Comparison of ENCODE assay signal across 30 mouse cellular contexts in genomic region chr2:126492713-126493112, GRCm38 (mm10). TPM values are rescaled to one million over a fixed set of nuclear protein-coding genes. Genes with fewer than 3 reads are reported as not detected.
DNase-seq lines count a peak whose midpoint lies in the region; ATAC-seq and TF ChIP-seq lines count a peak whose summit lies in the region.
"Had no signal": no experiment of that assay in that cellular context is flagged by ENCODE, and none has a peak within 500 bp of the region (broad histone marks: within the 10 kb centered on the region; RNA-seq: fewer than 3 reads in every experiment).

No protein-coding gene starts in this region.

- H3K4me2 ChIP-seq in forebrain, embryonic 12.5 days, result no peak overlapping the region
- no peak overlapping the region for H3K4me2 ChIP-seq in forebrain, embryonic 15.5 days (replicated peaks)
- no peak overlapping the region for H3K4me2 ChIP-seq in midbrain, embryonic 14.5 days (ENCODE audit: low read length)
- no peak overlapping the region for H3K4me2 ChIP-seq in midbrain, embryonic 13.5 days (replicated peaks)
- H3K4me2 ChIP-seq: embryonic facial prominence, embryonic 12.5 days; forebrain, embryonic 13.5 days; heart, embryonic 12.5 days; kidney, embryonic 15.5 days; liver, embryonic 15.5 days; lung, embryonic 15.5 days had no signal

- peak; percentile 57; the same call in 1 of the 2 replicates for ATAC-seq in forebrain, embryonic 12.5 days (ENCODE audit: low FRiP score)
- no peak for ATAC-seq in forebrain, embryonic 15.5 days (replicated peaks)
- no peak for ATAC-seq in midbrain, embryonic 14.5 days (ENCODE audit: low FRiP score, low TSS enrichment)
- no peak for ATAC-seq in midbrain, embryonic 13.5 days
- ATAC-seq: forebrain, embryonic 13.5 days had no signal

- no peak for TF ChIP-seq CTCF in brain, embryonic 14.5 days (IDR thresholded peaks at IDR 0.05; ENCODE audit: borderline replicate concordance, extremely low read depth, insufficient read depth, insufficient read length)

- H3K36me3 ChIP-seq in forebrain, embryonic 12.5 days (replicated peaks), result no peaks in the 10 kb centered on the region
- no peaks in the 10 kb centered on the region for H3K36me3 ChIP-seq in forebrain, embryonic 15.5 days
- no peaks in the 10 kb centered on the region for H3K36me3 ChIP-seq in midbrain, embryonic 14.5 days (ENCODE audit: control insufficient read depth, insufficient read depth, low read length)
- H3K36me3 ChIP-seq in midbrain, embryonic 13.5 days, result no peaks in the 10 kb centered on the region
- H3K36me3 ChIP-seq: embryonic facial prominence, embryonic 12.5 days; G1E; heart, embryonic 12.5 days; kidney, embryonic 15.5 days; limb, embryonic 10.5 days; liver, embryonic 15.5 days; lung, embryonic 15.5 days had no signal

- H3K4me3 ChIP-seq in forebrain, embryonic 12.5 days (replicated peaks), result no peak overlapping the region
- no peak overlapping the region for H3K4me3 ChIP-seq in forebrain, embryonic 15.5 days
- no peak overlapping the region for H3K4me3 ChIP-seq in midbrain, embryonic 14.5 days (replicated peaks; ENCODE audit: low read depth, low read length)
- no peak overlapping the region for H3K4me3 ChIP-seq in midbrain, embryonic 13.5 days (replicated peaks)
- H3K4me3 ChIP-seq: embryonic facial prominence, embryonic 12.5 days; erythroblast, embryonic 14.5 days; forebrain, embryonic 13.5 days; heart, embryonic 12.5 days; kidney, embryonic 15.5 days; left cerebral cortex, adult 2 months; limb, embryonic 10.5 days; liver, embryonic 15.5 days; lung, embryonic 15.5 days; megakaryocyte, embryonic 14.5 days had no signal

- H3K27ac ChIP-seq in forebrain, embryonic 12.5 days, result no peak overlapping the region
- no peak overlapping the region for H3K27ac ChIP-seq in forebrain, embryonic 15.5 days (replicated peaks)
- no peak overlapping the region for H3K27ac ChIP-seq in midbrain, embryonic 14.5 days (replicated peaks; ENCODE audit: low read depth, low read length)
- H3K27ac ChIP-seq in midbrain, embryonic 13.5 days, result no peak overlapping the region
- H3K27ac ChIP-seq: embryonic facial prominence, embryonic 12.5 days; forebrain, embryonic 13.5 days; kidney, embryonic 15.5 days; left cerebral cortex, adult 2 months; limb, embryonic 10.5 days; liver, embryonic 15.5 days; lung, embryonic 15.5 days had no signal

- H3K9ac ChIP-seq in forebrain, embryonic 12.5 days, result no peak overlapping the region
- H3K9ac ChIP-seq in forebrain, embryonic 15.5 days (replicated peaks), result no peak overlapping the region
- H3K9ac ChIP-seq in midbrain, embryonic 14.5 days (replicated peaks; ENCODE audit: low read length), result no peak overlapping the region
- H3K9ac ChIP-seq in midbrain, embryonic 13.5 days (replicated peaks), result no peak overlapping the region
- H3K9ac ChIP-seq: embryonic facial prominence, embryonic 12.5 days; forebrain, embryonic 13.5 days; heart, embryonic 12.5 days; kidney, embryonic 15.5 days; liver, embryonic 15.5 days; lung, embryonic 15.5 days had no signal

- peak; percentile 20 for DNase-seq in midbrain, embryonic 14.5 days
- peak; percentile 69 for DNase-seq in brain, embryonic 14.5 days (ENCODE audit: low read depth)
- DNase-seq in mesoderm, embryonic 11.5 days (ENCODE audit: low read depth, low spot score), result peak; percentile 7
- DNase-seq in urinary bladder, postnatal 4 days (ENCODE audit: low spot score in 2 of 2), result no peak
- DNase-seq in thymus, postnatal 4 days, result no peak
- DNase-seq: adrenal gland, adult 8-10 months; cerebellum, adult 9-10 months; gastrocnemius, postnatal 14 days; heart, adult 18-20 months; heart, postnatal 10 days; kidney, adult 11 months; kidney, postnatal 4 days; liver; lung, postnatal 36 days; thymus, adult 18-20 months; thymus, postnatal 36 days had no signal

- WGBS in forebrain, embryonic 12.5 days, result 63% methylated on average over 5 of the region's 5 CpGs
- 38% methylated on average over 5 of the region's 5 CpGs for WGBS in forebrain, embryonic 15.5 days
- 43% methylated on average over 5 of the region's 5 CpGs for WGBS in midbrain, embryonic 14.5 days
- WGBS in midbrain, embryonic 13.5 days, result 56% methylated on average over 5 of the region's 5 CpGs

- TF ChIP-seq POLR2A in brain, embryonic 14.5 days (IDR thresholded peaks at IDR 0.05; ENCODE audit: borderline replicate concordance, extremely low read depth, insufficient read depth, insufficient read length, poor library complexity, severe bottlenecking), result no peak

- no peaks in the 10 kb centered on the region for H3K27me3 ChIP-seq in forebrain, embryonic 12.5 days
- no peaks in the 10 kb centered on the region for H3K27me3 ChIP-seq in forebrain, embryonic 15.5 days
- no peaks in the 10 kb centered on the region for H3K27me3 ChIP-seq in midbrain, embryonic 14.5 days (ENCODE audit: control insufficient read depth, insufficient read depth, low read length)
- no peaks in the 10 kb centered on the region for H3K27me3 ChIP-seq in midbrain, embryonic 13.5 days
- H3K27me3 ChIP-seq: embryonic facial prominence, embryonic 12.5 days; forebrain, embryonic 13.5 days; heart, embryonic 12.5 days; kidney, embryonic 15.5 days; liver, embryonic 15.5 days; lung, embryonic 15.5 days; megakaryocyte, embryonic 14.5 days had no signal

- H3K9me3 ChIP-seq in forebrain, embryonic 12.5 days, result no peaks in the 10 kb centered on the region
- no peaks in the 10 kb centered on the region for H3K9me3 ChIP-seq in forebrain, embryonic 15.5 days
- no peaks in the 10 kb centered on the region for H3K9me3 ChIP-seq in midbrain, embryonic 14.5 days (ENCODE audit: control insufficient read depth, low read length)
- no peaks in the 10 kb centered on the region for H3K9me3 ChIP-seq in midbrain, embryonic 13.5 days
- H3K9me3 ChIP-seq: embryonic facial prominence, embryonic 12.5 days; forebrain, embryonic 13.5 days; G1E; heart, embryonic 12.5 days; kidney, embryonic 15.5 days; limb, embryonic 10.5 days; liver, embryonic 15.5 days; lung, embryonic 15.5 days; megakaryocyte, embryonic 14.5 days had no signal

- no peaks in the 10 kb centered on the region for H3K4me1 ChIP-seq in forebrain, embryonic 12.5 days
- no peaks in the 10 kb centered on the region for H3K4me1 ChIP-seq in forebrain, embryonic 15.5 days
- no peaks in the 10 kb centered on the region for H3K4me1 ChIP-seq in midbrain, embryonic 14.5 days (ENCODE audit: control insufficient read depth, insufficient read depth, low read length)
- peaks cover 8% of the 10 kb centered on the region; the same call in 1 of the 2 replicates for H3K4me1 ChIP-seq in midbrain, embryonic 13.5 days (replicated peaks)
- H3K4me1 ChIP-seq: embryonic facial prominence, embryonic 12.5 days; forebrain, embryonic 13.5 days; heart, embryonic 12.5 days; kidney, embryonic 15.5 days; limb, embryonic 10.5 days; liver, embryonic 15.5 days; lung, embryonic 15.5 days had no signal

RNA-seq across cellular contexts. Expression of gene Atp8b4, which starts 7.8 kb away (rescaled TPM):
- polyA plus RNA-seq in forebrain, embryonic 12.5 days (2016; fragmentation: Nextera tagmentation; extraction: Ambion mirVana), result 0.93 and 2.5 TPM in 2 replicates
- polyA plus RNA-seq in forebrain, embryonic 15.5 days (2015; fragmentation: Nextera tagmentation; extraction: Ambion mirVana), result 0.04 TPM in 2 replicates
- polyA plus RNA-seq in midbrain, embryonic 14.5 days (2014; fragmentation: Nextera tagmentation; extraction: Ambion mirVana), result 0.13 TPM in 1 of 2 replicates, not detected in the other
- polyA plus RNA-seq in midbrain, embryonic 13.5 days (2015; fragmentation: Nextera tagmentation; extraction: Ambion mirVana), result not detected in 2 replicates
- 0.05 and 0.08 TPM in 2 replicates for polyA plus RNA-seq in brain, embryonic 14.5 days (2012; rRNA removed)
- polyA plus RNA-seq: erythroblast, embryonic 14.5 days; forebrain, embryonic 13.5 days had no signal

RNA-seq across cellular contexts. Expression of gene Slc27a2, which starts 59.5 kb away (rescaled TPM):
- polyA plus RNA-seq in forebrain, embryonic 12.5 days (2016; fragmentation: Nextera tagmentation; extraction: Ambion mirVana), result 5.2 and 8.8 TPM in 2 replicates
- 4.3 and 4.5 TPM in 2 replicates for polyA plus RNA-seq in forebrain, embryonic 15.5 days (2015; fragmentation: Nextera tagmentation; extraction: Ambion mirVana)
- 9.6 and 10.5 TPM in 2 replicates for polyA plus RNA-seq in midbrain, embryonic 14.5 days (2014; fragmentation: Nextera tagmentation; extraction: Ambion mirVana)
- 6.0 and 6.5 TPM in 2 replicates for polyA plus RNA-seq in midbrain, embryonic 13.5 days (2015; fragmentation: Nextera tagmentation; extraction: Ambion mirVana)
- polyA plus RNA-seq in brain, embryonic 14.5 days (2012; rRNA removed), result 9.4 and 10.2 TPM in 2 replicates
- polyA plus RNA-seq: erythroblast, embryonic 14.5 days; G1E had no signal

Comparison
In these comparisons a context has a peak if more than half of its experiments do, and no peak if none do; other contexts are left out.
1. DNase-seq: peak in midbrain, embryonic 14.5 days (single experiment), brain, embryonic 14.5 days (single experiment) and mesoderm, embryonic 11.5 days (single experiment); none in urinary bladder, postnatal 4 days (0 of 2) and thymus, postnatal 4 days (single experiment).